ENCODE assay signal across 8 mouse cellular contexts in the genomic region with DNA sequence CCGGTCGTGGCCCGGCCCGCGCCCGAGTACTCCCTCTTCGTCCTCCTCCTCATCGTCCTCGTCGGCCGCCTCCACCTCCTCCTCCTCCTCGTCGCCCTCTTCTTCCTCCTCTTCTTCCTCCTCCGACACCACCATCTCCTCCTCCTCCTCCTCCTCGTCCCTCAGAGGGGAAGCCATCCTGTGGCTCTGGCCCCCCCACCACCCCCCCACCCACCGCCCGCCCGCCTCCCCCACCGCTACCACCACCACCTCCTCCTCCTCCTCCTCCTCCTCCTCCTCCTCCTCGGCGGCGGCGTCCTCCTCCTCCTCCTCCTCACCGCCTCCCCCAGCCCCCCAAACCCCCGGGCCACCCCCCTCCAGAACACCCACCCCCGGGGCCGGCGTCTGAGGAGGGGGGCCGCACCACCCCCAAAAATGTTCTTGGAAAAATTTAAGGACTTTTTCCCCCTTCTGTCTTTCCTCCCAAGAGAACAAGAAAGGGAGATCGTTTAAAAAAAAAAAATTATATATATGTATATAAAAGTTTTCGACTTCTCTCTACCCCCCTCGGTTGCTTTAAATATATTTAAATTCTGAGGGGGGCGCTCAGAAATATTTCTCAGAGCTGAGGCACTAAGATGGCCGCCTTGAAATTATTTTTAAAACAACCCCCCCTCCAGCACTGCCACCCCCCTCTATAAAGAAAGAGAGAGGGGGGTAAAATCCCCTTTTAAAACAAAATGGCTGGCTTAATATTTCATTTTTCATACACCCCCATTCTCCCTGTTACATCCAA. TPM values are rescaled to one million over a fixed set of nuclear protein-coding genes. Genes with fewer than 3 reads are reported as not detected.
DNase-seq lines count a peak whose midpoint lies in the region; ATAC-seq and TF ChIP-seq lines count a peak whose summit lies in the region.

A gene (minus strand): TSS at position 192 of the 775 bp plus-strand sequence.

- H3K4me2 ChIP-seq in intestine, postnatal 0 days (replicated peaks; ENCODE audit: low read depth) = peak within 1 kb of the TSS; percentile 95

- H3K4me1 ChIP-seq in intestine, postnatal 0 days (replicated peaks; ENCODE audit: control insufficient read depth, insufficient read depth, low read length) = peaks cover 25% of the 10 kb centered on the region

- H3K36me3 ChIP-seq in intestine, postnatal 0 days (ENCODE audit: control insufficient read depth, insufficient read depth) = peaks cover 6% of the 10 kb centered on the region; the same call in 1 of the 2 replicates

- peak within 1 kb of the TSS; percentile 99 for H3K27ac ChIP-seq in intestine, postnatal 0 days (ENCODE audit: low read depth, low read length)

- no peak for TF ChIP-seq CTCF in intestine, postnatal 0 days (IDR thresholded peaks at IDR 0.05; ENCODE audit: low read depth)

- WGBS in intestine, postnatal 0 days = 1% methylated on average over 22 of the region's 34 CpGs

- H3K27me3 ChIP-seq in intestine, postnatal 0 days (replicated peaks; ENCODE audit: control insufficient read depth, insufficient read depth, low read length) = no peaks in the 10 kb centered on the region

- H3K4me3 ChIP-seq in intestine, postnatal 0 days (ENCODE audit: low read depth, low read length) = peak within 1 kb of the TSS; percentile 96

- H3K9me3 ChIP-seq in intestine, postnatal 0 days (ENCODE audit: control insufficient read depth) = no peaks in the 10 kb centered on the region

- DNase-seq in layer of hippocampus, adult 8-10 months (ENCODE audit: low spot score in 2 of 2) = no peak
- DNase-seq in layer of hippocampus, adult 9-10 months (ENCODE audit: low spot score) = no peak
- no peak for DNase-seq in adrenal gland, postnatal 14 days
- no peak for DNase-seq in gastrocnemius, postnatal 25 days
- DNase-seq in thymus, postnatal 0 days (ENCODE audit: low spot score) = no peak
- DNase-seq in frontal cortex, postnatal 14 days (ENCODE audit: low spot score in 2 of 2) = no peak

- no peak for ATAC-seq in intestine, postnatal 0 days
- no peak for ATAC-seq in megakaryocyte, adult 5-6 weeks (ENCODE audit: poor library complexity, severe bottlenecking)

- H3K9ac ChIP-seq in intestine, postnatal 0 days (ENCODE audit: low read depth, low read length) = peak within 1 kb of the TSS; percentile 97

RNA-seq across cellular contexts. Expression of the gene that starts here (rescaled TPM):
- total RNA-seq in layer of hippocampus, adult 8-10 months (2022) = 100 to 1,000 TPM; 435 to 510 (median 495) TPM
- 109 and 118 TPM in 2 replicates for total RNA-seq in adrenal gland, postnatal 14 days (2021)
- 10 to 100 TPM; 12.0 to 13.9 TPM for total RNA-seq in gastrocnemius, postnatal 25 days (2021)
- polyA plus RNA-seq in intestine, postnatal 0 days (2015; fragmentation: Nextera tagmentation; extraction: Ambion mirVana) = 19.4 and 24.8 TPM in 2 replicates
- total RNA-seq in megakaryocyte, adult 5-6 weeks (2015) = 13.6 and 13.9 TPM in 2 replicates
- 17.1 and 19.8 TPM in 2 replicates for total RNA-seq in megakaryocyte, adult 5-6 weeks (2017)
- 10.7 and 13.2 TPM in 2 replicates for polyA plus RNA-seq in thymus, postnatal 0 days (2015; fragmentation: Nextera tagmentation; extraction: Ambion mirVana)
